Mouse (Mus musculus): ENCODE measurements at regions not wholly inside any gene's neighbourhood (a gene's known extent, or its start where the extent isn't known, plus 50 kb on each side); places are given as distances from the start of the nearest gene placed in this dataset.

GRCm38 (mm10) chr2:48493574-48493973 lies 320.3 kb upstream of the Acvr2a start:
- TF ChIP-seq CTCF (IDR thresholded peaks at IDR 0.05; ENCODE audit: extremely low read depth, insufficient read depth, low read length) (no peak), POLR2A (IDR thresholded peaks at IDR 0.05; ENCODE audit: extremely low read depth, insufficient read depth, low read length) (no peak)

All from cortical plate, adult 2 months (tissue).